Comparison of ENCODE assay signal across 21 mouse cellular contexts in the genomic region with DNA sequence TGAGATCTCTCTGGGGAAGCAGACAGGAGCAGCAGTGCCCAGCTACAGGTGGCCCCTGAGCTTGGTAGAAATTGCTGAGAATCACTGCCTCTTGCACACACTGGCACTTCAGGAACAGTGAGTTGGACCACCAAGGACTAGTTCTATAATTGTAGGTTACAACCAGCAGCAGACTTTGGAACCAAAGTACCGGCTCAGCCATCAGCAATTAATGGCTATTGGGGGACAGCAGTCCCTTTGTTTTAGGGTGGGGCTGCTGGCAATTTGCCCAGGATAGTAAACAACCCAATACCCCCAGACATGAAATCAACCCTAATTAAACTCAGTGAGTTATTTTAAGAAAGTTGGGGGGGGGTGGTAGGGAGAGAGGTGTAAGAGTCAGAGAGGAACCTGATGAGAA.
"Had no signal": no experiment of that assay in that cellular context is flagged by ENCODE, and none has a peak within 500 bp of the region (broad histone marks: within the 10 kb centered on the region; RNA-seq: fewer than 3 reads in every experiment).

No protein-coding gene starts in this region.

- ATAC-seq: liver, postnatal 0 days; lung, postnatal 0 days; midbrain, embryonic 13.5 days; midbrain, embryonic 16.5 days had no signal

- H3K4me3 ChIP-seq: layer of hippocampus, adult 2 months; limb, embryonic 15.5 days; megakaryocyte, embryonic 14.5 days; midbrain, embryonic 10.5 days; midbrain, embryonic 13.5 days; myocyte; neural tube, embryonic 13.5 days; stomach, embryonic 15.5 days had no signal

- H3K27ac ChIP-seq: layer of hippocampus, adult 2 months; limb, embryonic 15.5 days; liver, embryonic 14.5 days; midbrain, embryonic 10.5 days; midbrain, embryonic 13.5 days; neural tube, embryonic 13.5 days; stomach, embryonic 15.5 days had no signal

- H3K4me1 ChIP-seq: limb, embryonic 15.5 days; megakaryocyte, embryonic 14.5 days; midbrain, embryonic 13.5 days; neural tube, embryonic 13.5 days; stomach, embryonic 15.5 days had no signal

- H3K9ac ChIP-seq: limb, embryonic 15.5 days; liver, embryonic 14.5 days; liver, postnatal 0 days; lung, embryonic 14.5 days; midbrain, embryonic 13.5 days; neural tube, embryonic 13.5 days; stomach, embryonic 15.5 days had no signal

- H3K4me2 ChIP-seq: limb, embryonic 15.5 days; liver, embryonic 11.5 days; lung, embryonic 14.5 days; midbrain, embryonic 13.5 days; neural tube, embryonic 13.5 days; stomach, embryonic 15.5 days had no signal

- H3K27me3 ChIP-seq: limb, embryonic 15.5 days; midbrain, embryonic 13.5 days; neural tube, embryonic 13.5 days; stomach, embryonic 15.5 days had no signal

- DNase-seq: kidney, adult 11 months; kidney, adult 8-10 months; kidney, postnatal 25 days; layer of hippocampus, adult 9-11 months; liver, postnatal 0 days; lung, embryonic 14.5 days; right cerebral cortex, postnatal 25 days; spleen, adult 18-20 months; thymus, postnatal 25 days had no signal

- H3K9me3 ChIP-seq: limb, embryonic 15.5 days; megakaryocyte, embryonic 14.5 days; midbrain, embryonic 10.5 days; midbrain, embryonic 13.5 days; neural tube, embryonic 13.5 days; stomach, embryonic 15.5 days had no signal

- H3K36me3 ChIP-seq: limb, embryonic 15.5 days; midbrain, embryonic 10.5 days; midbrain, embryonic 13.5 days; neural tube, embryonic 13.5 days; stomach, embryonic 15.5 days had no signal
